Mouse (Mus musculus) layer of hippocampus, adult 8-10 months (tissue): ENCODE measurements at regions not wholly inside any gene's neighbourhood (a gene's known extent, or its start where the extent isn't known, plus 50 kb on each side); places are given as distances from the start of the nearest gene placed in this dataset.
"Not testable (repeated sequence)": the region's sequence is repeated elsewhere in the genome, so short reads cannot be mapped to it uniquely, and the experiment has no call there.

Experiments
- DNase-seq, 2 experiments: peaks; one replicate each; pipeline ENCODE4 v3.0.0; 2022; ENCODE audit warnings: low spot score in 2 of 2

DNA sequence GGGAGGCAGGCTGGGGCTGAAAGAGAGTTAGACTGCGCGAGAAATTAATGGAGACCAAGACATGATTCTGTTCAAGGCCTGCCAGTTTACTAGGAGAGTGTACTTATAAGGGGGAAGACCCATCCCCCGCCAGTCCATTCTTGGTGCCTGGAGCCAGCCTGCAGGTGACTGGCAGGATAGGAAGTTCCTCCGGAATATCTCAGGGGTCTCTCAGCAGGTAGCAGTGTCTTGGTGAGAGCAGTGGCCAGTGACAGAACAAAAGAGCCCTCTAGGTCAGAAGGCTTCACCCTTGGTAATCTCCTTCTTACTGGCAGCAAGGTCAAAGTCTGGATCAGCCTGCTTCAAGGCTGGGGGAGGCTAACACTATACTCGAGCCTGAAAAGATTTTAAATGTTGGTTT is 83.7 kb upstream of the Zfp804b start:
- no peak for DNase-seq

DNA sequence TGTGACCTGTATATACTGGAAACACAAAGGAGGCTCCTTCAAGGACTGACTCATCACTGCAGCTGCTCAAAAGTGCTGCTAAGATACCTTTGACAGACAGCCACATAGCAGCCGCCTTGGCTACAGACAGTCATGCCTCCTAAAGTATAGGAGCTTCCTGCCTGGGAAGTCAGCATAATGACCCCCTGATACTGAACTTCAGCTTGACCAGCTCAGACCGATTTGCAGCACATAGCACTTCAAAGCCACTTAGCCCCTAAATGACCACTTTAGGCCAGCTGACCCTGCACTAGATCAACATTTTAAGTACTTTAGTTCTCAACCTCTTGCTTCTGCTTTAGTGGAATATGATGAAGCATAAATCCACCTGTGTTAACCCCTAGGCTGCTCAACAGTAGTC is 91.9 kb upstream of the Zfp804b start:
- DNase-seq, result no peak

GRCm38 (mm10) chr5:7448001-7448400 is 103.4 kb upstream of the Zfp804b start:
- DNase-seq, result peak in 1 of 2 experiments; percentile 9

DNA sequence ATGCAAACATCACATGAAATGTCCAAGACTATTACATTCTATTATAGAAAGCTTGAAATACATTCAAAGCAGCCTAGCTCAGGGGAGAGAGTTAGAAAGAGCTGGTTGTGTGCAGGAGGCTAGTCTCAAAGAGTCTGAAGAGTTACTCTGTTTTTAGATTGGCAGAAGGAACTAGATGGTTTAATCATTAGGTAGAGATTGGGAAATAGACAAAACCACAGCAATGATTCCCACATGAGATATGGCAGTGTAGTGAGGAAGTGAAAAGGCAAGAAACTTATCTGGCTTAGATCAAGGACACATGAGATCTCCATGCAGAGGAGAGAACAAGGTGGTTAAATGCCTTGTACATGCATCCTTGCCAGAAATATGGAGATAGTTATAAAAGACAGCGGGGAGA is 110.3 kb upstream of the Zfp804b start:
- DNase-seq, result no peak

DNA sequence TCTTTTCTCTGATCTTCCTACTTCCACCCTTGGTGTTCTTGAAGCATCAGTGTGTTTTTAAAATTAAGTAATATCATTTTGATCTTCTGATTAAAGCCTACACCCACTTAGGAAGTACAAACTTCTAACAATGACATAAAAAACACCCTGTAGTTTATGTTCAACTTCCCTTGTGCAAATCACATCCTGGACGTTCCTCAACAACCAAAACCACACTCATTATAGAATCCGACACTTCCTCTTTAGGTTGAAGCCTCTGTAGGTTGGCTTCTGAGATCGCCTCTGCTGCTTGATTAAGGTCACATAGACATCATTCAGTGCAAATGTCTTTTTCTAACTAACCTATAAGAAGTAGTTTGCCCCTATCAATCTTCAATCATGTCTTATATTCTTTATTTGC is 112.5 kb upstream of the Zfp804b start:
- DNase-seq, result no peak

DNA sequence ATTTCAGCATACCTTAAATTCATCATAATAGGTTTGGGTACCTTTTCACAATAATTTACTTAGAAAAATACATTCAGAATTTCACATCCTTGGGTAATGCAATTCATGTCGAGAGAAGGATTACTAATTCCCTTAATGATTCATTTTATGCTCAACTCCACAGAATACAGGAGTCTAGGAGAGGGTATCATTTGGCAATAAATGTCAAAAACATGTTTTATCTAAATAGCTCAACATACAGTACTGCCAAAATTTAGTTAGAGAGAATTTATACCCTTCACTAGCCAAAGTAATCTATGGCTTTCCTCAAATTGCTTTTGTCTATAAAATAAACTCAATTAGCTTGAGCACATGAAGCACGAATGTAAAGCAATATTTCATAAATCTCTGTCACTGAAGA is 144.6 kb upstream of the Zfp804b start:
- DNase-seq, result no peak

GRCm38 (mm10) chr5:7489602-7490001 is 145.0 kb upstream of the Zfp804b start:
- DNase-seq, result no peak

GRCm38 (mm10) chr5:7517520-7518181 is 173.1 kb upstream of the Zfp804b start:
- no peak for DNase-seq

DNA sequence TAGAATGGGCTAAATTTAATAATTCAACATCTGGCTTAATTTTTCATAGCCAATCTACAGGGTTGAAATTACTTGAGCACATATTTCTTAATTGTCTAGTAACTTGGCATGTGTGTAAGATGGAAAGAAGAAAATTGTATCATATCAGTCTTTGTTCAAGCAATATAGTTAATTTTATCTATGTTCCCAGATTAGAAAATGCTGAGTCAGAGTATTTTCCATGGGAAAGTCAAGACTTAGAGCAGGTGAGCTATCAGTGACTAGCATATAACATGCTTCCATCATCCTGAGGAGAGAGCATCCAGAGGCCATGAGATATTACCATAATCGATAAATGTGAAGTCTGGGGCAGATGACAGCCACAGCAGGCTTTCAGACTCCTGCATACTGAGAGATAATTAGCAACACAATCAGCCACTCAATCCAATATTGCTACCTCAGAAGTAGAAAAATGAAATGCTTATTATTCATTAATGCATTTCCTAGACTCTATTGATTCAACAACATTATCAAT is 188.2 kb upstream of the Zfp804b start:
- no peak for DNase-seq

DNA sequence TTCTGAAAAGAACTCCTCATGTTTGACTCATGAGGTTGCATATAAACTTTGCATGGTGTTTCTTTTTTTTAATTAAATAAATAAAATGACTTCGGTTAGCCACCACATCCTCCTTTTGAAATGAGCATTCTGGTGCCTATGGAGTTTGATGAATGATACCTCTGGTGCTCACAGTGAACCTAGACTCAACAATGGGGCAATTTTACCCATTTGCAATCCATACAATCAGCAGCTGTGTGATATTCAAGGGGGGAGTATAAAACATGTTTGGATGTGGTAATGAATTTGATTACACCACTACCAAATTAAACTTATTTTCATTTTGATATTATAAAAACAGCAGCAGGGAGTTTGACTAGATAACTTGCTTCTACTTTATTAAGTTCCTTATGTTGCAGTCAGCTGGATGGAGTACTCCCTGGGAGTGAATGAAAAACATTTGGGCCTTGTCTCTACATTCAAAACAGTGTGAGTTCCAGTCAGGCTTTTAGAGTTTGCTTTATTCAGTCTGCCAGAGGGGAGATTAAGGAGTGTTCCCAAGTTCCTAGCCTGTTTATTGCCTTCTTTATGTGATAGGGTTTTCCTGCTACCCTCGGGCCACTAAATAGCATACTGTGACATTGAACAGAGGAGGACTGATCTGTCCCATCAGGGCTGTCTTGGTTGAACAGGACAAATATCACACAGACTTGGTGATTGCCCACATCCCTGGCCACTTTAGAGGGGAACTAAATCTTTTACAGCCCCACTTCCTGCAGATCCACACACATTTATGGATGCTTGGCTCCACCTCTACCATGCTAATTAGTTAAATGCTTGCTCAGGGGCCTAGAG is 195.5 kb upstream of the Zfp804b start:
- DNase-seq, result no peak

DNA sequence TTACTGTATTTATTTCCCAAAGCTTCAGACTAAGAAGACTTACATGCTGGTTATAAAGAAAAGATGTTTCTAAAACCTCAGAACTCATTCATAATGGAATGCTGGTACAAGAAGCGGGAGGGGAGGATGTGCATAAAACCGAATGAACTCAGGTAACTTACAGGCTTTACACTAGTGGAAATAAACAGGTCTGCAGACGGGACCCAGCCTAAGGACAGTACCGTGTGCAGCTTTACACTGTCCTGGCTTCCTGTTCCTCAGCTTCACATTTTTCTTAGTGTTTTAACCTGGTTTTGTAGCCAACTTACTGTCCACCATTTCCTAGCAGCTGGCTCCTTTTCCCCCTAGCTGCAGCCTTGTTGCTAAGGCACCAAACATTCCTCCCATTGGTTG is 196.1 kb upstream of the Zfp804b start:
- no peak for DNase-seq

- DNase-seq, result no peak
These were observed 199.3 kb upstream of the Zfp804b start for GRCm38 (mm10) chr5:7543857-7544256.

DNA sequence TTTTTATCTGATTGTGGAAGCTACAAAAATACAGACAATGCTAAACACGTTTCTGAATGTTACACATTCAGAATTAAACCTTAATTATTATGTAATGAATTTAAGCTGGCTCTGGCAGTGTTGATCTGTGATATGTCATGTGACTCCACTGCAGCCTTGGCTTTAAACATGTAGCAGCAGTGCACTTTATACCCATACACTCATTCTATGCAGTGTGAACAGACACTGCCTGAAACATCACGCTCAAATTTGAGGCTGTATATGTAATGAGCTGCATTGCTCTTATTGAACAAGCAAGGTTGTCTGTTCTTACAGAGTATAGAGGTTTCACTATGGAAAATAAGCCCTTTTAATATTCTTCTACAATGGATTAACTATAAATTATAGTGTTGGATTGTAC is 235.9 kb upstream of the Zfp804b start:
- DNase-seq, result no peak

GRCm38 (mm10) chr5:7586547-7586946 is 242.0 kb upstream of the Zfp804b start:
- DNase-seq, result no peak

DNA sequence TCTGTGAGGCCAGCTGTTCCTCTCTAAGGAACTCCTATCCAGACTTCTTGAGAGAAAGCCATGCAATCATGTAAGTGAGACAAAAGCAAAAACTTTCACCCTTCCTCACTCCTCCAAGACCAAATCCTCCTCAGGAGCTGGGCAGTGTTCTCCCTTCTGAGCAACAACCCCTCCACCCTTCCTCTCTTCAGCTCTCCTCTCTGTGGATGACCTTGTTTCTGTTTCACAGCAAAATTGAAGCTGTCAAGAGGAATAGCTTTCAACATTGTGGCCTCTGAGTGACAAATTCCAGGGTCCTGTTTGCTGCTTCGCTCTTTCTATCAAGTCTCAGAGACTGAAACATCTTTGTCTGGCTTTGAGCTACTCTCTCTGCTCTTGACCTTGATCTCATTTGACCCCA is 255.9 kb upstream of the Zfp804b start:
- DNase-seq, result no peak

- DNase-seq, result no peak
These were observed 263.0 kb upstream of the Zfp804b start for GRCm38 (mm10) chr5:7607517-7607916.

DNA sequence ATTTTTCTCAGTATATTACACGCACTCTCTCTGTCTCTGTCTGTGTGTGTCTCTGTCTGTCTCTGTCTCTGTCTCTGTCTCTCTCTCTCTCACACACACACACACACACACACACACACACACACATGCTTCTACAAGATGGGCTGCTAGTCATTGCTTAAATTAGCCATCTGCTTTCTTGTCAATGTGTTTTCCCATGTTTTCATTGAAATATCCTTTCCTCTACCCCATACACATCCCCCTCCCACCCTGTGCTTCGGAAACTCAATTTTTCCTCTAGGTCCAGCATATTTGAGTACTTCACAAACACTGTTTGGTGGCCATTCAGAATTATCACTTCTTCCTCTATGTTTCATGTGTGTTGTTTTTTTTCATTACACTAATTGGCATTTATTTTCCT is 263.4 kb upstream of the Zfp804b start:
- DNase-seq, result no peak

DNA sequence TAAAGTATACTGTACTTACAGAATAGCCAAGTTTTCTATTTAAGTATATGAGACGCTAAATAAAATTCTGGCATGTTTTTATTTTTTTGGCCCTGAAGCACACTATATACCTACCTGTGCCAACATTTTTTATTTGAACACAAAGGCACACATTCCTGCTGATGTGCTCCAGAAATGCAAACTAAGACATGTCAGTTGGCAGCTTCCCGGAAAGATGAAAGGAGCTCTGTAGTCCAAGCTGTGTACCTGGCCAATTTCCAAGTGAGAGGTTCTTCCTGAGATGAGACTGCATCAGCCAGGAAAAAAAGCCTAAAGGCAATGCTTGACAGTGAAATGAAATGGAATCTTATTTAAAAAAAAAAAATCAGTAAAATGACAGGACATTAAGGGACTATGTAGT is 305.0 kb upstream of the Steap4 start:
- peak; percentile 4 to 14 for DNase-seq

- DNase-seq, result no peak
These were observed 258.5 kb upstream of the Steap4 start for GRCm38 (mm10) chr5:7701776-7702175.

GRCm38 (mm10) chr5:7719557-7719956 is 240.7 kb upstream of the Steap4 start:
- DNase-seq, result no peak

DNA sequence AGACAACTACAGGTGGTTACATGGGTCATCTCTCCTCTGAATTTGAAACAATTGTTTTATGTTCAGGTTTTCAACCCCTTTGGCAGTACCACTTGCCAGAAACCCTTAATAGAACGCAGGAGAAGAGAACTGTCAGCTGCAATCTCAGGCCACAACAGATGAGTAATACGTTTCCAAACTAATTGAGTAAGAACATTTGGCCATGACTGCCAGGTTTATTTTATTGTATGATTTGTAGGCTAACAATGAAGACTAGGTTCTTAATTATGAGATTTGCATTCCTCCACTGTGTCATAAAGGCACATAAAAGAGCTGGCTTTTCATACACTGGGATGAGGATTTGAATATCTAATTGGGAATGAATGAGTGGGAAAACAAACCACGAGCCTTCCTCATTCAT is 240.2 kb upstream of the Steap4 start:
- no peak for DNase-seq

- DNase-seq, result no peak
These were observed 239.6 kb upstream of the Steap4 start for GRCm38 (mm10) chr5:7720688-7721087.

DNA sequence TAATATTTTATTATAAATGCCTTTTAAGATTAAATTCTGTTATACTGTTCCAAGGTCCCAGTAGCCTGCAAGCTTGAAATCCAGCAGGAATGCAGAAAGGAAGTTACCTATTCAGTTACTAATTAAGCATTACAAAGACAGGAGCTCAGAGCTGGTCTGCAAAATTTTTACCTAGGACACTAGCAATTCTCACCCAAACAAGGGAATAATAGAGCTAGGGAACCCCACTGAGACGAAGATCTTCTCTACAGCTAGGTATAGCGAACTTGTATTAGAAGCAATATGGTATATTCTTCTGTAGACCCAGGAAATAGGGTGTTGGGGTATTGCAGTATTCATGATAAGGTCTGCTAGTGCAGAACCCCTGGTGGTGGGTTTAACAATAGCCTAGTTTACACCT is 227.7 kb upstream of the Steap4 start:
- DNase-seq, result not testable (repeated sequence)
